Mouse (Mus musculus) heart, embryonic 15.5 days (tissue): ENCODE data around the gene Ppfibp1. TPM values are rescaled to one million over a fixed set of nuclear protein-coding genes. Genes with fewer than 3 reads are reported as not detected.
A peak's percentile ranks its signal among the peaks of the same experiment; 100 is the strongest.

Source experiments
- ATAC-seq: fragments of 200-750 bp; cut with Nextera tagmentation; replicated peaks from 2 replicates; pipeline ENCODE4 v1.8.0; 2017; ENCODE audit warnings: low read depth, moderate TSS enrichment; ENCODE audit not compliant: insufficient number of reproducible peaks, insufficient read depth, low FRiP score
- H3K27ac ChIP-seq: fragments of 300-500 bp; sonication (generic); 2 replicates; pipeline ENCODE4 v1.5.1; 2015; ENCODE audit warnings: mild to moderate bottlenecking, inconsistent platforms
- H3K27me3 ChIP-seq: fragments of 300-500 bp; sonication (generic); 2 replicates; pipeline ENCODE4 v1.6.1; 2015; ENCODE audit warnings: inconsistent platforms
- H3K36me3 ChIP-seq: fragments of 300-500 bp; sonication (generic); 2 replicates; pipeline ENCODE4 v1.6.1; 2015; ENCODE audit warnings: mild to moderate bottlenecking, inconsistent platforms
- H3K4me1 ChIP-seq: fragments of 300-500 bp; sonication (generic); replicated peaks from 2 replicates; pipeline ENCODE4 v1.6.1; 2015; ENCODE audit warnings: inconsistent platforms
- H3K4me2 ChIP-seq: fragments of 300-500 bp; sonication (generic); 2 replicates; pipeline ENCODE4 v1.6.1; 2015; ENCODE audit warnings: inconsistent platforms, mild to moderate bottlenecking, moderate library complexity
- H3K4me3 ChIP-seq: fragments of 300-500 bp; sonication (generic); 2 replicates; pipeline ENCODE4 v1.5.1; 2015; ENCODE audit warnings: mild to moderate bottlenecking, inconsistent platforms
- H3K9ac ChIP-seq: fragments of 300-500 bp; sonication (generic); 2 replicates; pipeline ENCODE4 v1.6.1; 2015; ENCODE audit warnings: mild to moderate bottlenecking, inconsistent platforms
- H3K9me3 ChIP-seq: fragments of 300-500 bp; sonication (generic); replicated peaks from 2 replicates; pipeline ENCODE4 v1.6.1; 2016; ENCODE audit warnings: inconsistent platforms
- WGBS: fragments of 180-500 bp; shearing (Covaris S2); methylation state at CpG from one replicate; pipeline ENCODE4 v1.1.7; 2015; ENCODE audit warnings: mixed read lengths; 5-methylcytosine and 5-hydroxymethylcytosine counted together
- polyA plus RNA-seq: library from polyadenylated mRNA; unstranded; fragments of >200 nt; fragmentation: Nextera tagmentation; extraction: Ambion mirVana; gene quantifications from 2 replicates; pipeline ENCODE4 v1.2.1, GENCODE M21; 2015

Gene Ppfibp1
- polyA plus RNA-seq, 1 experiment from 2014 or later, result 50.5 TPM

DNA sequence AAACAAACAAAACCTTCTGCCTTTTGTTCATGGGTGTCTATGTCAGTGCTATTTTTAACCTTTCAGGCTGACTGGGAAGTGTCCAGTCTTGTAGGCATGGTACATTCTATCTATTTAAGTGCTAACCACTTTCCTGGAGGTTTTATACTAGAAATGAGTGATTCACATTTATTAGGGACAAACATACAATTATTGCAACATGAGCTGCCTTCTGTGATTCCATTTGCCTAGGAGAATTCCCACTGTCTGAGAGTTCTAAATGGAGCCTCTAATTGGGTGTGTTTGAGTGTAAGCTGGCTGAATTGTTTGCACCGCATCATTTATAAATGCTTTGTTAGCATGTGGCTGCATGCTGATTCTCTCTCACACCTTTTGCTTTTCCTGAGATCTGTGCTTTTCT lies 27.5 kb downstream of the Ppfibp1 start:
- Histone ChIP-seq H3K4me3 (no peak overlapping the region), H3K4me1 (peaks cover 48% of the 10 kb centered on the region), H3K9ac (no peak overlapping the region), H3K4me2 (no peak overlapping the region), H3K27me3 (no peaks in the 10 kb centered on the region), H3K27ac (no peak overlapping the region), H3K36me3 (no peaks in the 10 kb centered on the region), H3K9me3 (no peaks in the 10 kb centered on the region)
- WGBS, result 89% methylated on average over 1 of the region's 1 CpGs
- no peak for ATAC-seq

DNA sequence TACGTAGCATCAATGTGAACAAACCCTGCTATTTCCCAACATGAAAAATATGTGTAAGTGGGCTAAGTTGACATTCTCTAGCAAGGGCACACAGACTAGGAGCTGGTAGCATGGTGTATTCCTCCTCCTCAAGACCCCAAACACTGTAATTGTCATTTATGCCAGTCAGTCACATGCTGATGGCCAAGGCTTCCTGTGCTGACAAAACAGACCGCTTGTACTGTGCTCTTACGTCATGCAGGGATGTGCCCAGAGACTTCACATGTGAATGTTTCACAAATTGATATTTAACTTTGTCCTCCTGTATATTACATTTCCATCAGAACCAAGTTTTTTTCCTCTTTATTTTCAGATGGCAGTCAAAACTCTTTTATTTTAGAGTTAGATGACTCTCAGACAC lies 29.1 kb downstream of the Ppfibp1 start:
- H3K27ac ChIP-seq, result no peak overlapping the region

DNA sequence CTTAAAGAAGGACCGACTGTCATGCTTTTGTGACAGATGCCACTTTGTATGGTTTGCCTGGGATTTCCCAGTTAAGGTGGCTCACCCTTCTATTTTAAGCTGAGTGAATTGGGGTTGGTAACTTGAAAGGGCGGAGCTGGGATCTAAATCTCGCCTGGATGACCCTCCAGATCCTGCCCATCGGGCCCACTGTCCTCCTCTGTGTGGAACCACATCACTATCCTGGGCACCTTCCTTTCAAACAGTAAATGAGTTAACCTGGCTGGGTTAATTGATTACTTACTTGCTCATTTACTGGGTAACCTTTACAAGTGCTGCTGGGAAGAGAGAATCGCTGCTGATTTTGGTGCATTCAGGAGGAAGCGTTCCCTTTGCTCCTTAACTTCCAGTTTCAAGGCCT lies 30.1 kb downstream of the Ppfibp1 start:
- Histone ChIP-seq H3K4me2 (no peak overlapping the region), H3K27ac (no peak overlapping the region), H3K9ac (no peak overlapping the region), H3K4me1 (peaks cover 28% of the 10 kb centered on the region), H3K4me3 (no peak overlapping the region), H3K27me3 (no peaks in the 10 kb centered on the region), H3K9me3 (no peaks in the 10 kb centered on the region), H3K36me3 (no peaks in the 10 kb centered on the region)
- WGBS, result 78% methylated on average over 6 of the region's 6 CpGs
- no peak for ATAC-seq

More for the DNA sequence above, 29.1 kb downstream of the Ppfibp1 start:
- H3K4me1 ChIP-seq, result peaks cover 37% of the 10 kb centered on the region
- ATAC-seq, result no peak
- H3K36me3 ChIP-seq, result no peaks in the 10 kb centered on the region
- 86% methylated on average over 3 of the region's 3 CpGs for WGBS
- no peak overlapping the region for H3K4me2 ChIP-seq
- H3K27me3 ChIP-seq, result no peaks in the 10 kb centered on the region
- no peak overlapping the region for H3K9ac ChIP-seq
- no peaks in the 10 kb centered on the region for H3K9me3 ChIP-seq
- H3K4me3 ChIP-seq, result no peak overlapping the region

DNA sequence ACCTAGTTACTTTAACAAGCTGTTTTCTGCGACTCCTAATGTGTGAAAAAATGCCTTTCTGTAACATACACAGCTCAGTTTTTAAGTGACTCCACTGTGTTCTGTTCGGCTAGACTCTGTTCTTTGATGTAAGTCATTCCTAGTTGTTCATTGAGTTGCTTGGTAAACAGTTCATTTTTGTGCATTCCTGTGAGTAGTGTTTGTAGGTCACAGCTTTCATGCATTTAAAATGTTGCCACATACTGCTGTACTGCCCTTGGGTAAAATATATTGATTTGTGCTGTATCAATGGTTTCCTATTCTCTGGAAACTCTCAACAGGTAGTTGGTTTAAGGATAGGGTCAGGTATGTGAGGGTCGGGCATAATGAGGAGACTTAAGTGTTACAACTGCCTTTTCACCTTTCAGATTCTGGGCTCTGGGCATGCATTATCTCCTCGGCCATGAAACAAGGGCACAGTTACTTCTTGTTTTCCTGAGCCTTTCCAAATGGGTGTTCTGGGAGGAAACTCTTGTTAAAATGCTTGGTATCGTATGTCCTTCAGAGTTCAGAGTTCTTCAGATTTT lies 38.2 kb downstream of the Ppfibp1 start:
- Histone ChIP-seq H3K9me3 (no peaks in the 10 kb centered on the region), H3K9ac (no peak overlapping the region), H3K27me3 (no peaks in the 10 kb centered on the region), H3K27ac (no peak overlapping the region), H3K4me1 (peaks cover 10% of the 10 kb centered on the region), H3K4me3 (no peak overlapping the region), H3K4me2 (no peak overlapping the region), H3K36me3 (no peaks in the 10 kb centered on the region)
- no peak for ATAC-seq
- WGBS, result 65% methylated on average over 5 of the region's 5 CpGs

DNA sequence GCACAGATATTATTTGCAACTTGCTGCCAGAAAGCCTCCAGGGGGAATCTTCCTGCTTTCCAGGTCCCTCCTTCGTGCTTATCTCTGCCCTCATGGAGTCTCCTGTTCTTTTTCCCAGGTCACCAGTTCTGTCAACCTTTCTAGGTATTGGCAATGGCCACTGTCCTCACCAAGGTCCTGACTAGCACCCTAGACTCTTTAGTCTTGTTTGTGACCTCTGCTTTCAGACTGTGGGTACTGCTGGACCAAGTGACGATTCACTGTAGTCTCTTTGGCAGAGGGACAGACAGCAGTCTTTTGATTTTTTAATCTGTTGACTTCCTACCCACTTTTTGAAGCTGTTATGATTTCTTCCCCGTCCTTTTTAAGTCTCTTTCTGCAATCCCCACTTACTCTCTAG lies 39.8 kb downstream of the Ppfibp1 start:
- Histone ChIP-seq H3K36me3 (no peaks in the 10 kb centered on the region), H3K4me3 (no peak overlapping the region), H3K27ac (peak overlapping the region; percentile 54), H3K9ac (no peak overlapping the region), H3K4me1 (peaks cover 10% of the 10 kb centered on the region), H3K9me3 (no peaks in the 10 kb centered on the region), H3K27me3 (no peaks in the 10 kb centered on the region), H3K4me2 (no peak overlapping the region)
- ATAC-seq, result no peak
- WGBS, result 28% methylated on average over 3 of the region's 3 CpGs

DNA sequence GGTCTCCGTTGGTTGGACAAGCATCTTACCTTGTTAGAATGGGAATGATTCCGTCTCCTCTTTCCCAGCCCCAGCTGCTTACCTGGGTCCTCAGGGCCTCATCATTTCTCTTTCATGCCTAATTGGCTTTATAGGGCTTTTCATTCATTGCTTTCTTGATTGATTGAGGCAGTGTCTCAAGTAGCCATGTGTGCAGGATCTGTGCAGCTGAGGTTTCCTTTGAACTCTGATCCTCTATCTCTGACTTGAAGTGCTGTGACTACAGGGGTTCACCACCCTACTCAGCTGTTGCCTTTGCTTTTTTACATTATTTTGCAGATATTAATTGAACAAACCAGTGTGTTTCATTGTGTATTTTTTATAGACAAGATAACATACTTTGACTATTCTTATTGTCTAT lies 40.7 kb downstream of the Ppfibp1 start:
- no peaks in the 10 kb centered on the region for H3K9me3 ChIP-seq
- ATAC-seq, result no peak
- no peak overlapping the region for H3K4me3 ChIP-seq
- no peak overlapping the region for H3K27ac ChIP-seq
- peaks cover 12% of the 10 kb centered on the region for H3K4me1 ChIP-seq
- H3K4me2 ChIP-seq, result no peak overlapping the region
- 81% methylated on average over 2 of the region's 2 CpGs for WGBS
- H3K9ac ChIP-seq, result no peak overlapping the region
- H3K36me3 ChIP-seq, result no peaks in the 10 kb centered on the region
- H3K27me3 ChIP-seq, result no peaks in the 10 kb centered on the region

DNA sequence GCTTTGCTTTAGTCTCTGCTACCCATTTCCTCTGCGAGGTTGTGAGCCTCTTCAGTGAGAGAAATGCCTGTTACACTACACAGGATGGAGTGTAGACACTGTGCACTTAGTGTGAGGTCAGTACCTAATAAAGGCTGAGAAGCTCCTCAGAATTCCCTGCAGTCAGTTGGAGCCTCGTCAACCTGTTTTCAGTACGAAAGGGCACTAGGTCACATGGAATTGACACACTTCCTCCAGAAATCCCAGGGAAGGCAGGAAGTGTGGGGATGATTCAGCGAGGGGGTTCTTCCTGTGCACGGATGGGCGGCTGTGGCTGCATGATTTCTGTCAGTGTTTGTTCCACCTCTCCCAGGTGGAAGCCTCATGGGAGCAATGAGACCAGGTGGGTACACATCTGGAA lies 44.8 kb downstream of the Ppfibp1 start:
- WGBS, result 54% methylated on average over 6 of the region's 6 CpGs
- H3K27ac ChIP-seq, result peak overlapping the region; percentile 40; the same call in 1 of the 2 replicates
- peak; percentile 47 for ATAC-seq

DNA sequence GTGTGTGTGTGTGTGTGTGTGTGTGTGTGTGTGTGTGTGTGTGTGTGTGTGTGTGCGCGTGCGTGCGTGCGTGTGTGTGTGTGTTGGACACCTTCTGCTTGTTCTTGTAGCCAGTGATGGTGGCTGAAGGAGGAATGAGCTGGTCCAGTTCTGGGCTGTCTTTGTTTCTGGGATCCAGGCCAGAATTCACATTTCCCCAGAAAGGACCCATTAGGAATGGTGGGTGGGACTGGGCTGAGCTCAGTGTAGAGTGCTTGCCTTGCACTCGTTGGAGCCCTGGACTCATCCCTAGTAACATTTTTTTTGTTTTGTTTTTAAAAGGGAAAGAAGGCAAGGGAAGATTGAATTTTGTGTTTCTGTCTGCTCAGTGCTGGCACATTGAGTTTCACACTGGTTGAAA lies 47.7 kb downstream of the Ppfibp1 start:
- ATAC-seq, result peak; percentile 61; the same call in 1 of the 2 replicates
- Histone ChIP-seq H3K4me2 (no peak overlapping the region), H3K27ac (no peak overlapping the region), H3K36me3 (0 out of 2 replicates have a peak, but pooled peaks cover 7% of the 10 kb centered on the region), H3K4me3 (no peak overlapping the region), H3K4me1 (peaks cover 11% of the 10 kb centered on the region), H3K9ac (no peak overlapping the region), H3K9me3 (no peaks in the 10 kb centered on the region), H3K27me3 (no peaks in the 10 kb centered on the region)
- 74% methylated on average over 6 of the region's 6 CpGs for WGBS

More for the DNA sequence above, 44.8 kb downstream of the Ppfibp1 start:
- Histone ChIP-seq H3K27me3 (no peaks in the 10 kb centered on the region), H3K9me3 (no peaks in the 10 kb centered on the region), H3K36me3 (no peaks in the 10 kb centered on the region), H3K9ac (no peak overlapping the region), H3K4me1 (peaks cover 8% of the 10 kb centered on the region), H3K4me3 (no peak overlapping the region), H3K4me2 (no peak overlapping the region)

DNA sequence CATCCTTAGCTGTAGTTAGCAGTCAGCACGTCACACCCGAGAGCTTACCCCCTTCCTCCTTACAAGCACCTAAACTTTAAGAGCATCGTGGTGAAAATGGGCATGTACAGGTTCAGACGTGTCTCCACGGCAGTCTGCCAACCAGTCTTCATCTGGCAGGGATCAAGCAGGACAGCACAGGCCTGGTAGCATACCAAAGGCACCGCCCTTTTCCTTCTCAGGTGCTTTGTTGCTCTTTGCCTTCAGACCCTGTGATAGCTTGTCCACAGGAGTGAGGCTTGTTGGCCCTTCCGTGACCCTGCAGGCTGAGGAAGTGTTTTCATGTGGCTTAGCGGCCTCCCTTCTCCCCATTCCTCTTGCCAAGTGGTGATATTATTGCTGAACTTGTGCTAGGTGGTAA lies 50.7 kb downstream of the Ppfibp1 start:
- Histone ChIP-seq H3K4me1 (peaks cover 21% of the 10 kb centered on the region), H3K9ac (no peak overlapping the region), H3K9me3 (no peaks in the 10 kb centered on the region), H3K27ac (no peak overlapping the region), H3K36me3 (0 out of 2 replicates have a peak, but pooled peaks cover 7% of the 10 kb centered on the region), H3K27me3 (no peaks in the 10 kb centered on the region), H3K4me3 (no peak overlapping the region), H3K4me2 (no peak overlapping the region)
- WGBS, result 72% methylated on average over 8 of the region's 8 CpGs
- ATAC-seq, result no peak; the same call in 1 of the 2 replicates

DNA sequence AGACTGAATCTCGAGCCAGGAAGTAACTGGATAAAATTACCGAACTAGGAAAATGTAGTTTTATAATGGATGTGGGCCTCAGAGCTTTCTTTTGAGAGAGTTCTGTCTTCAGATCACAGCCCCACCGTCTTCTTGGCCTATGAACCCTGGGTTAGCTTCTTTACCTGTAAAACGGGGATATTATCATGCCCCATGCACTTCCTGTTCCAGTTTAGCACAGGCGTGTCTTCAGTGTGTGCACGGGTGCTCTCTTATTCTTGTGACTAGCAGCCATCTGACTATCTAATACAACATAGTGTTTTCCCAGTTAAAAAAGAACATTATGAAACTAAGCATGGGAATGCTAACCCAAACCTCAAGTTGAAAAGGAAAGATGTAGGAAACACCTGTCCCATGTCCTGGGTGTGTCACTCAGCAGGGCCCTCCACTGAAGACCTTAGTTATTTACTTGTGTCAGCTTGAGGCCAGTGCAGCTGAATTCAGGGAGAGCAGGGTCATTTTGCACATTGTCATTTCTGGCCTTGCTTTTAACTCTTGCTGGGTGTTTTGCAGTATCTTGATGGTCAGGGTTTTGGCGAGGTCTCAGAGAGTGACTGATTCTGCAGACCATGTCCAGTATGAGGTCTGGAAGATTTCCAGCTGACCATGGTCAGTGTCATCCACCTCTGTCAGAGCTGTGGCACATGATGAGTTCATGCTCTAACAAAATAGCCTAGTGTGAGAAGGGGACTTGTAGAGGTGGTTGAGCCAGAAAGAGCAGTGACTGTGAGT lies 53.4 kb downstream of the Ppfibp1 start:
- 59% methylated on average over 7 of the region's 7 CpGs for WGBS
- peaks cover 39% of the 10 kb centered on the region for H3K4me1 ChIP-seq
- no peaks in the 10 kb centered on the region for H3K27me3 ChIP-seq
- no peak overlapping the region for H3K9ac ChIP-seq
- no peak overlapping the region for H3K4me3 ChIP-seq
- 0 out of 2 replicates have a peak, but pooled peaks cover 7% of the 10 kb centered on the region for H3K36me3 ChIP-seq
- H3K4me2 ChIP-seq, result no peak overlapping the region
- H3K27ac ChIP-seq, result no peak overlapping the region
- no peaks in the 10 kb centered on the region for H3K9me3 ChIP-seq
- no peak for ATAC-seq

DNA sequence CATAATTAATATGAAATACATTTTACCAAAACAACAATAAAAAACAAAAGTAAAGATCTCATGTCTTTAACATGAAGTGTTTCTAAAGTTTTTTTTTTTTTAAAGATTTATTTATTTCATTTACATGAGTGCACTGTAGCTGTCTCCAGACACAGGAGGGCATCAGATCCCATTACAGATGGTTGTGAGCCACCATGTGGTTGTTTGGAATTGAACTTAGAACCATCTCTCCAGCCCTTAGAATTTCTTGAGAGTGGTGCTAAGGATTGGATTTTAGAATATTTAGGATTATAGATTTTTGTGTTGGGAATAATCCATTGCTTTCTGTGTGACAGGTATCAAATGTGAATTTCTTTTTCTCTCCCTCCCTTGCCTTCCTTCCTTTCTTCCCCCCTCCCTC lies 55.7 kb downstream of the Ppfibp1 start:
- Histone ChIP-seq H3K27ac (no peak overlapping the region), H3K4me3 (no peak overlapping the region), H3K9ac (no peak overlapping the region), H3K4me2 (no peak overlapping the region), H3K9me3 (no peaks in the 10 kb centered on the region), H3K36me3 (0 out of 2 replicates have a peak, but pooled peaks cover 7% of the 10 kb centered on the region), H3K27me3 (no peaks in the 10 kb centered on the region), H3K4me1 (peaks cover 51% of the 10 kb centered on the region)
- ATAC-seq, result no peak

DNA sequence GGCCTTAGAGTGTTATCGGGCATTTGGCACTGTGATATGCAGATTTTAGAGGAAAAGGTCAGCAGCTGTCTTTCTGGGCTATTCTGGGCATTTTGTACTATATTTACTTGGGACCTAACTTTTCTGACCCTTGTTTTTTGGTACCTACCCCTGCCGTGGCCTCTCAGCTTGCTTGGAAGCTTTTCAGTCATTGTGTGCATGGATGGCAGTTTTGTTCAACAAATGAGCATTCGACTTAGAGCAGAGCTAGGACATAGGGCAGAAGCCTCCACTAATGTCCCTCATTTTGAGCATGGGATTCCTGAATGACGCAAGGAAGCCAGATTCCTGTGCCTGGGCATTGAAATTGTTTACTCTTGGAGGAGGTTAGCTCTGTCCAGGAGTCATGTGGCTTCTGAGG lies 56.5 kb downstream of the Ppfibp1 start:
- Histone ChIP-seq H3K9ac (no peak overlapping the region), H3K4me3 (no peak overlapping the region), H3K4me2 (no peak overlapping the region), H3K27ac (peak overlapping the region; percentile 45), H3K4me1 (peaks cover 51% of the 10 kb centered on the region), H3K27me3 (no peaks in the 10 kb centered on the region), H3K9me3 (no peaks in the 10 kb centered on the region), H3K36me3 (no peaks in the 10 kb centered on the region)
- 45% methylated on average over 4 of the region's 4 CpGs for WGBS
- no peak for ATAC-seq
